Comparison of ENCODE assay signal across 13 mouse cellular contexts in the genomic region with DNA sequence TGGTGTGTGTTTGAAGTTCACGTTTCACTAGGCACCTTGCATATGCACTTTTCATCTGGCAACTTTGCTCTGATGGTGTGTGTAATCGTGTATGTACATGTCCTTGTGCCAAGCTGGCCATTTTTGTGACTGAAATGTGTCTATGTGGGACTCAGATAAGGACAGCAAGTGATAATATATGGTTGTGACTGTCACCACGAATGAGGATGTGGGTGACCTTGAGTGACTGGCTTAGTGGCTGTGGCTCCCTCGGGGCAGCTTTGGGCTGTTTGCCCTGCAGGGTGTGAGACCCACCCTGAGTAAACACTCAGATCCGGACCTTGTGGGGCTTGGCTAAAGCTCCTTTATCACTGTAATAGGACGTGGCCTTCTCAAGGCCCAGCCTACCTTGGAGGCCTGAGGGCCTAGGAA. TPM values are rescaled to one million over a fixed set of nuclear protein-coding genes. Genes with fewer than 3 reads are reported as not detected.
DNase-seq lines count a peak whose midpoint lies in the region; ATAC-seq and TF ChIP-seq lines count a peak whose summit lies in the region.
"Had no signal": no experiment of that assay in that cellular context is flagged by ENCODE, and none has a peak within 500 bp of the region (broad histone marks: within the 10 kb centered on the region; RNA-seq: fewer than 3 reads in every experiment).

No protein-coding gene starts in this region.

- peaks cover 12% of the 10 kb centered on the region for H3K4me1 ChIP-seq in intestine, embryonic 14.5 days (replicated peaks; ENCODE audit: control insufficient read depth, insufficient read depth, low read length)
- 0 out of 2 replicates have a peak, but pooled peaks cover 4% of the 10 kb centered on the region for H3K4me1 ChIP-seq in intestine, postnatal 0 days (replicated peaks; ENCODE audit: control insufficient read depth, insufficient read depth, low read length)
- H3K4me1 ChIP-seq in liver, embryonic 14.5 days (replicated peaks; ENCODE audit: control insufficient read depth in 2 of 2, insufficient read depth in 2 of 2, low read length in 1 of 2): peaks cover 49 to 70% of the 10 kb centered on the region in 2 experiments
- peaks cover 16% of the 10 kb centered on the region; the same call in 1 of the 2 replicates for H3K4me1 ChIP-seq in stomach, embryonic 16.5 days (ENCODE audit: control insufficient read depth, insufficient read depth, low read length)
- peaks cover 10% of the 10 kb centered on the region for H3K4me1 ChIP-seq in forebrain, embryonic 12.5 days
- H3K4me1 ChIP-seq in hindbrain, embryonic 16.5 days (ENCODE audit: control insufficient read depth, insufficient read depth, low read depth, low read length): peaks cover 8% of the 10 kb centered on the region

- WGBS in intestine, embryonic 14.5 days: 44% methylated on average over 6 of the region's 6 CpGs
- WGBS in intestine, postnatal 0 days: 28% methylated on average over 6 of the region's 6 CpGs
- 7% methylated on average over 6 of the region's 6 CpGs for WGBS in liver, embryonic 14.5 days (ENCODE audit: insufficient replicate concordance)
- 44% methylated on average over 6 of the region's 6 CpGs for WGBS in stomach, embryonic 16.5 days
- 77% methylated on average over 6 of the region's 6 CpGs for WGBS in forebrain, embryonic 12.5 days
- WGBS in hindbrain, embryonic 16.5 days: 66% methylated on average over 6 of the region's 6 CpGs

- H3K9me3 ChIP-seq in intestine, embryonic 14.5 days (ENCODE audit: control insufficient read depth, low read length): no peaks in the 10 kb centered on the region
- H3K9me3 ChIP-seq in intestine, postnatal 0 days (ENCODE audit: control insufficient read depth): no peaks in the 10 kb centered on the region
- no peaks in the 10 kb centered on the region for H3K9me3 ChIP-seq in liver, embryonic 14.5 days (ENCODE audit: control insufficient read depth, low read length)
- no peaks in the 10 kb centered on the region for H3K9me3 ChIP-seq in stomach, embryonic 16.5 days (replicated peaks; ENCODE audit: control insufficient read depth, low read length)
- H3K9me3 ChIP-seq in forebrain, embryonic 12.5 days: no peaks in the 10 kb centered on the region
- no peaks in the 10 kb centered on the region for H3K9me3 ChIP-seq in hindbrain, embryonic 16.5 days (ENCODE audit: control insufficient read depth, low read length)
- H3K9me3 ChIP-seq: heart, embryonic 13.5 days had no signal

- no peak overlapping the region for H3K9ac ChIP-seq in intestine, embryonic 14.5 days (ENCODE audit: low read length)
- H3K9ac ChIP-seq in intestine, postnatal 0 days (ENCODE audit: low read depth, low read length): no peak overlapping the region
- peak overlapping the region; percentile 24 for H3K9ac ChIP-seq in liver, embryonic 14.5 days (replicated peaks)
- H3K9ac ChIP-seq in stomach, embryonic 16.5 days (ENCODE audit: low read length): no peak overlapping the region
- H3K9ac ChIP-seq in forebrain, embryonic 12.5 days: no peak overlapping the region
- no peak overlapping the region for H3K9ac ChIP-seq in hindbrain, embryonic 16.5 days (ENCODE audit: low read depth, low read length)
- H3K9ac ChIP-seq: heart, embryonic 13.5 days had no signal

- TF ChIP-seq EP300 in liver, embryonic 14.5 days (IDR thresholded peaks at IDR 0.05; ENCODE audit: low read depth): peak; percentile 76

- H3K27ac ChIP-seq in intestine, embryonic 14.5 days (ENCODE audit: low read depth): no peak overlapping the region; the same call in 1 of the 2 replicates
- H3K27ac ChIP-seq in intestine, postnatal 0 days (ENCODE audit: low read depth, low read length): no peak overlapping the region
- peak overlapping the region; percentile 84 for H3K27ac ChIP-seq in liver, embryonic 14.5 days
- H3K27ac ChIP-seq in stomach, embryonic 16.5 days (ENCODE audit: low read length): peak overlapping the region; percentile 79
- no peak overlapping the region for H3K27ac ChIP-seq in forebrain, embryonic 12.5 days
- no peak overlapping the region for H3K27ac ChIP-seq in hindbrain, embryonic 16.5 days (ENCODE audit: low read depth, low read length)
- H3K27ac ChIP-seq: heart, embryonic 13.5 days had no signal

- no peak for DNase-seq in intestine, embryonic 14.5 days (ENCODE audit: low spot score)
- peak in 2 of 3 experiments; percentile 61 to 66 for DNase-seq in liver, embryonic 14.5 days (ENCODE audit: low read depth in 3 of 3, low spot score in 3 of 3)
- DNase-seq in lung, postnatal 4 days: peak; percentile 27 to 64
- no peak for DNase-seq in kidney, adult 8-10 months
- DNase-seq: adrenal gland, postnatal 14 days; cerebellum, postnatal 10 days; layer of hippocampus, postnatal 36 days; thymus, postnatal 25 days had no signal

- peaks cover 2% of the 10 kb centered on the region; the same call in 1 of the 2 replicates for H3K27me3 ChIP-seq in intestine, embryonic 14.5 days (replicated peaks; ENCODE audit: control insufficient read depth, insufficient read depth, low read length)
- H3K27me3 ChIP-seq in intestine, postnatal 0 days (replicated peaks; ENCODE audit: control insufficient read depth, insufficient read depth, low read length): no peaks in the 10 kb centered on the region
- no peaks in the 10 kb centered on the region for H3K27me3 ChIP-seq in liver, embryonic 14.5 days (ENCODE audit: control insufficient read depth, insufficient read depth, low read length)
- H3K27me3 ChIP-seq in stomach, embryonic 16.5 days (ENCODE audit: control insufficient read depth, insufficient read depth, low read length): no peaks in the 10 kb centered on the region
- peaks cover 27% of the 10 kb centered on the region for H3K27me3 ChIP-seq in forebrain, embryonic 12.5 days
- peaks cover 2% of the 10 kb centered on the region; the same call in 1 of the 2 replicates for H3K27me3 ChIP-seq in hindbrain, embryonic 16.5 days (replicated peaks; ENCODE audit: control insufficient read depth, insufficient read depth, low read length)

- ATAC-seq in intestine, embryonic 14.5 days (replicated peaks; ENCODE audit: low FRiP score, low TSS enrichment, low read depth): peak; percentile 60
- no peak for ATAC-seq in intestine, postnatal 0 days
- peak; percentile 48 for ATAC-seq in liver, embryonic 14.5 days (ENCODE audit: insufficient read depth)
- ATAC-seq in stomach, embryonic 16.5 days (ENCODE audit: insufficient read depth, low FRiP score): peak; percentile 79
- no peak for ATAC-seq in forebrain, embryonic 12.5 days (ENCODE audit: low FRiP score)
- ATAC-seq in hindbrain, embryonic 16.5 days: no peak

- no peak overlapping the region for H3K4me2 ChIP-seq in intestine, embryonic 14.5 days (ENCODE audit: low read length)
- H3K4me2 ChIP-seq in intestine, postnatal 0 days (replicated peaks; ENCODE audit: low read depth): no peak overlapping the region
- peak overlapping the region; percentile 28 for H3K4me2 ChIP-seq in liver, embryonic 14.5 days (ENCODE audit: low read depth)
- H3K4me2 ChIP-seq in stomach, embryonic 16.5 days (ENCODE audit: low read depth, low read length): no peak overlapping the region
- no peak overlapping the region for H3K4me2 ChIP-seq in forebrain, embryonic 12.5 days
- H3K4me2 ChIP-seq in hindbrain, embryonic 16.5 days (ENCODE audit: low read length): no peak overlapping the region
- H3K4me2 ChIP-seq: heart, embryonic 13.5 days had no signal

- no peaks in the 10 kb centered on the region for H3K36me3 ChIP-seq in intestine, embryonic 14.5 days (ENCODE audit: control insufficient read depth, insufficient read depth, low read length)
- H3K36me3 ChIP-seq in intestine, postnatal 0 days (ENCODE audit: control insufficient read depth, insufficient read depth): no peaks in the 10 kb centered on the region
- no peaks in the 10 kb centered on the region for H3K36me3 ChIP-seq in liver, embryonic 14.5 days (replicated peaks; ENCODE audit: control insufficient read depth, insufficient read depth, low read depth)
- H3K36me3 ChIP-seq in stomach, embryonic 16.5 days (ENCODE audit: control insufficient read depth, insufficient read depth, low read length): no peaks in the 10 kb centered on the region
- H3K36me3 ChIP-seq in forebrain, embryonic 12.5 days (replicated peaks): no peaks in the 10 kb centered on the region
- no peaks in the 10 kb centered on the region for H3K36me3 ChIP-seq in hindbrain, embryonic 16.5 days (ENCODE audit: control insufficient read depth, insufficient read depth, low read length)
- H3K36me3 ChIP-seq: heart, embryonic 13.5 days had no signal

- H3K4me3 ChIP-seq in intestine, embryonic 14.5 days (ENCODE audit: low read depth, low read length): no peak overlapping the region
- no peak overlapping the region for H3K4me3 ChIP-seq in intestine, postnatal 0 days (ENCODE audit: low read depth, low read length)
- H3K4me3 ChIP-seq in liver, embryonic 14.5 days (ENCODE audit: insufficient read depth in 1 of 2, low read depth in 2 of 2, low read length in 2 of 2): no peak overlapping the region
- H3K4me3 ChIP-seq in stomach, embryonic 16.5 days (replicated peaks; ENCODE audit: low read length): no peak overlapping the region
- no peak overlapping the region for H3K4me3 ChIP-seq in forebrain, embryonic 12.5 days (replicated peaks)
- H3K4me3 ChIP-seq in hindbrain, embryonic 16.5 days (ENCODE audit: low read length): no peak overlapping the region
- H3K4me3 ChIP-seq: heart, embryonic 13.5 days had no signal

- no peak for TF ChIP-seq CTCF in intestine, postnatal 0 days (IDR thresholded peaks at IDR 0.05; ENCODE audit: low read depth)
- no peak for TF ChIP-seq CTCF in liver, embryonic 14.5 days (IDR thresholded peaks at IDR 0.05; ENCODE audit: low read depth)

RNA-seq across cellular contexts. Expression of gene Stard10, which starts 0.3 kb away (rescaled TPM):
- 123 and 134 TPM in 2 replicates for polyA plus RNA-seq in intestine, embryonic 14.5 days (2014; fragmentation: Nextera tagmentation; extraction: Ambion mirVana)
- polyA plus RNA-seq in intestine, postnatal 0 days (2015; fragmentation: Nextera tagmentation; extraction: Ambion mirVana): 63.7 and 71.7 TPM in 2 replicates
- 71.0 and 71.8 TPM in 2 replicates for polyA plus RNA-seq in liver, embryonic 14.5 days (2012; rRNA removed)
- polyA plus RNA-seq in liver, embryonic 14.5 days (2014; fragmentation: Nextera tagmentation; extraction: Ambion mirVana): 98.2 and 102 TPM in 2 replicates
- 95.6 and 106 TPM in 2 replicates for polyA plus RNA-seq in stomach, embryonic 16.5 days (2015; fragmentation: Nextera tagmentation; extraction: Ambion mirVana)
- 5.8 and 6.2 TPM in 2 replicates for polyA plus RNA-seq in forebrain, embryonic 12.5 days (2016; fragmentation: Nextera tagmentation; extraction: Ambion mirVana)
- polyA plus RNA-seq in hindbrain, embryonic 16.5 days (2015; fragmentation: Nextera tagmentation; extraction: Ambion mirVana): 11.9 and 13.8 TPM in 2 replicates

RNA-seq across cellular contexts. Expression of gene Atg16l2, which starts 14.5 kb away (rescaled TPM):
- 12.7 and 16.7 TPM in 2 replicates for polyA plus RNA-seq in intestine, embryonic 14.5 days (2014; fragmentation: Nextera tagmentation; extraction: Ambion mirVana)
- 5.2 and 6.2 TPM in 2 replicates for polyA plus RNA-seq in intestine, postnatal 0 days (2015; fragmentation: Nextera tagmentation; extraction: Ambion mirVana)
- 3.1 and 3.5 TPM in 2 replicates for polyA plus RNA-seq in liver, embryonic 14.5 days (2012; rRNA removed)
- polyA plus RNA-seq in liver, embryonic 14.5 days (2014; fragmentation: Nextera tagmentation; extraction: Ambion mirVana): 1.3 and 1.8 TPM in 2 replicates
- polyA plus RNA-seq in stomach, embryonic 16.5 days (2015; fragmentation: Nextera tagmentation; extraction: Ambion mirVana): 19.6 and 20.0 TPM in 2 replicates
- 18.8 and 21.8 TPM in 2 replicates for polyA plus RNA-seq in forebrain, embryonic 12.5 days (2016; fragmentation: Nextera tagmentation; extraction: Ambion mirVana)
- polyA plus RNA-seq in hindbrain, embryonic 16.5 days (2015; fragmentation: Nextera tagmentation; extraction: Ambion mirVana): 33.5 and 34.0 TPM in 2 replicates

RNA-seq across cellular contexts. Expression of gene Arap1, which starts 31.3 kb away (rescaled TPM):
- polyA plus RNA-seq in intestine, embryonic 14.5 days (2014; fragmentation: Nextera tagmentation; extraction: Ambion mirVana): 70.1 and 72.1 TPM in 2 replicates
- polyA plus RNA-seq in intestine, postnatal 0 days (2015; fragmentation: Nextera tagmentation; extraction: Ambion mirVana): 31.2 and 35.3 TPM in 2 replicates
- polyA plus RNA-seq in liver, embryonic 14.5 days (2012; rRNA removed): 13.3 and 13.7 TPM in 2 replicates
- 12.9 and 13.9 TPM in 2 replicates for polyA plus RNA-seq in liver, embryonic 14.5 days (2014; fragmentation: Nextera tagmentation; extraction: Ambion mirVana)
- polyA plus RNA-seq in stomach, embryonic 16.5 days (2015; fragmentation: Nextera tagmentation; extraction: Ambion mirVana): 105 and 111 TPM in 2 replicates
- polyA plus RNA-seq in forebrain, embryonic 12.5 days (2016; fragmentation: Nextera tagmentation; extraction: Ambion mirVana): 11.9 and 13.4 TPM in 2 replicates
- polyA plus RNA-seq in hindbrain, embryonic 16.5 days (2015; fragmentation: Nextera tagmentation; extraction: Ambion mirVana): 12.8 and 13.8 TPM in 2 replicates

Comparison
In these comparisons a context has a peak if more than half of its experiments do, and no peak if none do; other contexts are left out.
1. ATAC-seq: peak in intestine, embryonic 14.5 days (single experiment), liver, embryonic 14.5 days (single experiment) and stomach, embryonic 16.5 days (single experiment); none in intestine, postnatal 0 days (single experiment), forebrain, embryonic 12.5 days (single experiment) and hindbrain, embryonic 16.5 days (single experiment).
2. DNase-seq: peak in liver, embryonic 14.5 days (2 of 3) and lung, postnatal 4 days (2 of 2); none in intestine, embryonic 14.5 days (single experiment) and kidney, adult 8-10 months (0 of 2).
3. H3K27ac ChIP-seq: peak in liver, embryonic 14.5 days (single experiment) and stomach, embryonic 16.5 days (single experiment); none in intestine, embryonic 14.5 days (single experiment), intestine, postnatal 0 days (single experiment), forebrain, embryonic 12.5 days (single experiment) and hindbrain, embryonic 16.5 days (single experiment).